Mouse (Mus musculus): Measurements from ENCODE around the gene Edn3.

Edn3 gene

GRCm38 (mm10) chr2:174796998-174797397 is 36.6 kb downstream of the Edn3 start:
- no peak for DNase-seq (ENCODE audit: low spot score in 2 of 2)

GRCm38 (mm10) chr2:174797495-174798068 is 37.2 kb downstream of the Edn3 start:
- DNase-seq (ENCODE audit: low spot score in 2 of 2) = no peak

- DNase-seq (ENCODE audit: low spot score in 2 of 2) = no peak
Measured at GRCm38 (mm10) chr2:174802453-174802852, 42.0 kb downstream of the Edn3 start.

- DNase-seq (ENCODE audit: low spot score in 2 of 2) = no peak
Measured at GRCm38 (mm10) chr2:174803661-174804060, 43.2 kb downstream of the Edn3 start.

- no peak for DNase-seq (ENCODE audit: low spot score in 2 of 2)
Measured at GRCm38 (mm10) chr2:174807900-174808299, 47.5 kb downstream of the Edn3 start.

GRCm38 (mm10) chr2:174809296-174809695 is 48.9 kb downstream of the Edn3 start:
- no peak for DNase-seq (ENCODE audit: low spot score in 2 of 2)

GRCm38 (mm10) chr2:174813306-174813705 is 52.9 kb downstream of the Edn3 start:
- no peak for DNase-seq (ENCODE audit: low spot score in 2 of 2)

GRCm38 (mm10) chr2:174816163-174816562 is 55.7 kb downstream of the Edn3 start:
- DNase-seq (ENCODE audit: low spot score in 2 of 2) = no peak

- DNase-seq (ENCODE audit: low spot score in 2 of 2) = peak in 1 of 2 experiments; percentile 7
Measured at GRCm38 (mm10) chr2:174820286-174820685, 59.9 kb downstream of the Edn3 start.

- DNase-seq (ENCODE audit: low spot score in 2 of 2) = no peak
Measured at GRCm38 (mm10) chr2:174827829-174828228, 67.4 kb downstream of the Edn3 start.

- no peak for DNase-seq (ENCODE audit: low spot score in 2 of 2)
Measured at GRCm38 (mm10) chr2:174833608-174834007, 73.2 kb downstream of the Edn3 start.

Data from frontal cortex, postnatal 10 days (tissue).